Mouse (Mus musculus): ENCODE data around the gene Ipo8.

DNA sequence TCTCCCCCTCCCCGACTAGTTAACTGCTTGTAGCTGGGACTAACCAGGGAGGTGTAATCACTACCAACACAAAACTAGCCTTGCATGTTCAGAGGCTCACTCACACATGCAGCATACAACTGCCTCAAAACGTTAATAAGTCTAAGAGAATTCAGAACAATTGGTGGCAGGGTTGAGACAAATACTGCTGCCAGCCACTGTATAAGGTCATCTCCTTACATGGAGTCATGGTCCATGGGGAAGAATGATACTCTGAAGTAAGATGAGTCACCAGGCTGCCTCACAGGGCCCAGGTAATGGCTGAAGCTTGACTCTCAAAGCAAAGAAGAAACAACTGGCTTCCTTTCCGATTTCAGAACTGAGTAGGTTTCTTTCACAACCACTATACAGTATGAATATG, 81.1 kb downstream of the Ipo8 start:
- TF ChIP-seq CTCF (IDR thresholded peaks at IDR 0.05; ENCODE audit: borderline replicate concordance, extremely low read depth, insufficient read depth, insufficient read length): no peak
- no peak for TF ChIP-seq POLR2A (IDR thresholded peaks at IDR 0.05; ENCODE audit: borderline replicate concordance, extremely low read depth, insufficient read depth, insufficient read length, poor library complexity, severe bottlenecking)

All from brain, embryonic 14.5 days (tissue).